Mouse (Mus musculus): ENCODE measurements at regions not wholly inside any gene's neighbourhood (a gene's known extent, or its start where the extent isn't known, plus 50 kb on each side); places are given as distances from the start of the nearest gene placed in this dataset.
"Not testable (repeated sequence)": the region's sequence is repeated elsewhere in the genome, so short reads cannot be mapped to it uniquely, and the experiment has no call there.

DNA sequence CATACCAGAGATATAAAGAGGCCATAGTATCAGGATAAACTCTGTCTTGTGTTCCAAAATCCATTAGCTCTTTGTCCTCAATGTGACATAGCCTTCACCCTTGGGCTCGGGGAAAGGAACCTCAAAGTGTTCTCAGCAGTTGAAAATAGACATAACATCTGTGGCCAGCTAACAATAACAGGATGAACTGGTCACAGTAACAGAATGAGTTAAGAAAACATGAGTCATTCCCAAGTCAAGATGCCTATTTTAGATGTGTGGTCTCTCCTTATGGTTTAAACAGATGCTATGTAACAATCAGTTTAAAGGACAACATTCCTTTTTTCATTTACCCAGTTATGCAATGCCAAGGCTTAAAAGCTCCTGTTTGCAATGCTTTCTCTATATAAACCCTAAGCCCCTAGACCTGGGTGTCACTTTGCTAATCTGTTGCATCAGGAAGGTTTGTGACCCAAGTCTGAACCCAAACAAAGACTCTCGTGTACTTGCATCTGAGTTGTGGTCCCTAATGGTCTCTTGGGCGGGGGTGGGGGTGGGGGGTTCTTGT, 920.5 kb upstream of the Dsel start:
- no peak for DNase-seq (ENCODE audit: low spot score in 2 of 2)
- intact Hi-C loops (cut with DNase I), result no loop called here

GRCm38 (mm10) chr1:112779801-112780200, 915.1 kb upstream of the Dsel start:
- no peak for DNase-seq (ENCODE audit: low spot score in 2 of 2)
- intact Hi-C loops (cut with DNase I), result no loop called here

GRCm38 (mm10) chr1:112778551-112778950, 913.8 kb upstream of the Dsel start:
- DNase-seq (ENCODE audit: low spot score in 2 of 2), result no peak
- intact Hi-C loops (cut with DNase I), result no loop called here

DNA sequence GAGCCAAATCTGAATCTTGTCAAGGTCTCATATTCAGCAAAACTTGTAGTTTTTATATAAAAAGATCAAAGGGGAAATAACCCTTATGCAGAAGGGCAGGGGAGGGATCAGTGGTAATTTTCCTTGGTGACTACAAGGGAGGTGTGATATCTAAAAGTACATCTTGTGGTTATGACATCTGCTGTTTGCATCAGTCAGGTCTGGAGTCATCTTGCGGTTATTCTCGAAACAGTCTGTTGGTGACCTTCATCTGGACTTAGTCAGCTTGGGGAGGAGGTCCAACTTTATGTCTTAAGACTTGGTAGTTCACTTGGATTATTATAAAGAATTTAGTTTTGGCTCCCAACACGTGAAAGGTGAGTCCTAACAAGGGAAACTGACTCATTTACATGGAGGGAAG, 885.9 kb upstream of the Dsel start:
- intact Hi-C loops (cut with DNase I); DNase-seq (ENCODE audit: low spot score in 2 of 2): not testable (repeated sequence)

DNA sequence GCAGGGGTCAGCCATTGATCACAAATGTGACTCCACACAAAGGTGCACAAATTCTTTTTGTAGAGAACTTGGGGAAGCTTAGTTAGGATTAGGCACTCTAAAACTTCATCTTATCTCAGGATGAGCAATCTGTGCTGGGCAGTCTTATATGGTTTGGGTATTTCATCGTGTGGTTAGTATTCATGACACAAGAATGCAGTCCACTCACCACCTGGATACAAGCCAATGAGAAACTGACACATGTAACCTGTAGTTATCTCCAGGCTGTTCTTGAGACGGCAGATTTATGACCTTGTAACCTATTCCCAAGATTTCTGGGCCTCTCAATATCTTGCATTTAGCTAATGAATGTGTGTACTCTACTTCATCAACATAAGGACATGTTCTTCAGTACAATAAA, 883.8 kb upstream of the Dsel start:
- intact Hi-C loops (cut with DNase I), result no loop called here
- no peak for DNase-seq (ENCODE audit: low spot score in 2 of 2)

GRCm38 (mm10) chr1:112703939-112704338, 839.2 kb upstream of the Dsel start:
- intact Hi-C loops (cut with DNase I), result no loop called here

GRCm38 (mm10) chr1:112658960-112659359, 794.2 kb upstream of the Dsel start:
- intact Hi-C loops (cut with DNase I), result no loop called here
- no peak for DNase-seq (ENCODE audit: low spot score in 2 of 2)

More at GRCm38 (mm10) chr1:112703939-112704338, 839.2 kb upstream of the Dsel start:
- peak in 1 of 2 experiments; percentile 9 for DNase-seq (ENCODE audit: low spot score in 2 of 2)

DNA sequence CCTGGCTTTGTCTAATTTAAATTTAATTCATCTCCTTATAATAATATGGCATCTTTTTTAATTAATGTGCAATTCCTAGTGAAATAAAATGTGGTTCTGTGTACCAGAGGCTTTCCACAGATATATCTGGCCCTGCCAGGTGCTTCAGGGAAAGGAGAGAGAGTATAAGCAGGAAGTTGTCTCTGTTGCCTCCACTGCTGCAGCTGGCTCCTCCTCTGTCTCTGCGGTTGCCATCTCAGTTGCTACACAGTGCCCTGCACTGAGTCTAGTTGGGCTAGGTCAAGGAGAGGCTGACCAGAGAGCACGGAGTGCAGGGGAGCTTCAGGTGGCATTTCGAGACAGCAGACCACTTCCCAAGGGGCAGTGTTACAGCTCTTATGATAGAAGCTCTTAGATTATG, 773.6 kb upstream of the Dsel start:
- intact Hi-C loops (cut with DNase I), result no loop called here
- no peak for DNase-seq (ENCODE audit: low spot score in 2 of 2)

Data from left cerebral cortex, postnatal 14 days (tissue).